In genomic region chr2:33465966-33466365, GRCm38 (mm10) we compare ENCODE assay signal across 8 mouse cellular contexts. TPM values are rescaled to one million over a fixed set of nuclear protein-coding genes. Genes with fewer than 3 reads are reported as not detected.
DNase-seq lines count a peak whose midpoint lies in the region; ATAC-seq and TF ChIP-seq lines count a peak whose summit lies in the region.

No protein-coding gene starts in this region.

- ATAC-seq in intestine, postnatal 0 days = no peak
- ATAC-seq in intestine, embryonic 16.5 days = no peak

- no peak overlapping the region for H3K9ac ChIP-seq in intestine, postnatal 0 days (ENCODE audit: low read depth, low read length)
- H3K9ac ChIP-seq in intestine, embryonic 16.5 days (ENCODE audit: low read depth, low read length) = no peak overlapping the region

- peaks cover 15% of the 10 kb centered on the region for H3K36me3 ChIP-seq in intestine, postnatal 0 days (ENCODE audit: control insufficient read depth, insufficient read depth)
- H3K36me3 ChIP-seq in intestine, embryonic 16.5 days (ENCODE audit: control insufficient read depth, insufficient read depth, low read length) = peaks cover 4% of the 10 kb centered on the region; the same call in 1 of the 2 replicates

- H3K4me1 ChIP-seq in intestine, postnatal 0 days (replicated peaks; ENCODE audit: control insufficient read depth, insufficient read depth, low read length) = peaks cover 3% of the 10 kb centered on the region; the same call in 1 of the 2 replicates
- H3K4me1 ChIP-seq in intestine, embryonic 16.5 days (ENCODE audit: control insufficient read depth, insufficient read depth, low read length) = peaks cover 20% of the 10 kb centered on the region

- DNase-seq in 416B (ENCODE audit: low read depth) = peak; percentile 73
- DNase-seq in NIH3T3 (ENCODE audit: low read depth) = peak; percentile 51
- DNase-seq in heart, postnatal 4 days = peak; percentile 55
- DNase-seq in urinary bladder, adult 18-20 months (ENCODE audit: low spot score in 2 of 2) = no peak
- no peak for DNase-seq in T-cell, adult 2 months (ENCODE audit: low spot score)
- no peak for DNase-seq in spleen, adult 18-20 months

- H3K4me2 ChIP-seq in intestine, postnatal 0 days (replicated peaks; ENCODE audit: low read depth) = peak overlapping the region; percentile 84; the same call in 1 of the 2 replicates
- no peak overlapping the region for H3K4me2 ChIP-seq in intestine, embryonic 16.5 days (ENCODE audit: low read depth, low read length)

- no peak overlapping the region for H3K4me3 ChIP-seq in intestine, postnatal 0 days (ENCODE audit: low read depth, low read length)
- no peak overlapping the region for H3K4me3 ChIP-seq in intestine, embryonic 16.5 days (ENCODE audit: low read length)

- WGBS in intestine, postnatal 0 days = 55% methylated on average over 4 of the region's 4 CpGs
- 60% methylated on average over 4 of the region's 4 CpGs for WGBS in intestine, embryonic 16.5 days

- H3K9me3 ChIP-seq in intestine, postnatal 0 days (ENCODE audit: control insufficient read depth) = no peaks in the 10 kb centered on the region
- no peaks in the 10 kb centered on the region for H3K9me3 ChIP-seq in intestine, embryonic 16.5 days (ENCODE audit: control insufficient read depth, low read length)

- H3K27me3 ChIP-seq in intestine, postnatal 0 days (replicated peaks; ENCODE audit: control insufficient read depth, insufficient read depth, low read length) = no peaks in the 10 kb centered on the region
- H3K27me3 ChIP-seq in intestine, embryonic 16.5 days (replicated peaks; ENCODE audit: control insufficient read depth, insufficient read depth, low read length) = no peaks in the 10 kb centered on the region

- H3K27ac ChIP-seq in intestine, postnatal 0 days (ENCODE audit: low read depth, low read length) = no peak overlapping the region
- H3K27ac ChIP-seq in intestine, embryonic 16.5 days (ENCODE audit: low read length) = no peak overlapping the region

- no peak for TF ChIP-seq CTCF in intestine, postnatal 0 days (IDR thresholded peaks at IDR 0.05; ENCODE audit: low read depth)

RNA-seq across cellular contexts. Expression of gene Zbtb43, which starts 2.4 kb away (rescaled TPM):
- polyA plus RNA-seq in intestine, postnatal 0 days (2015; fragmentation: Nextera tagmentation; extraction: Ambion mirVana) = 9.3 and 9.7 TPM in 2 replicates
- polyA plus RNA-seq in intestine, embryonic 16.5 days (2015; fragmentation: Nextera tagmentation; extraction: Ambion mirVana) = 10.8 and 13.5 TPM in 2 replicates
- total RNA-seq in heart, postnatal 4 days (2021) = 10 to 100 TPM; 19.8 to 22.2 TPM

RNA-seq across cellular contexts. Expression of gene Zbtb34, which starts 34.8 kb away (rescaled TPM):
- polyA plus RNA-seq in intestine, postnatal 0 days (2015; fragmentation: Nextera tagmentation; extraction: Ambion mirVana) = 1.5 and 2.1 TPM in 2 replicates
- polyA plus RNA-seq in intestine, embryonic 16.5 days (2015; fragmentation: Nextera tagmentation; extraction: Ambion mirVana) = 2.8 and 3.9 TPM in 2 replicates
- total RNA-seq in heart, postnatal 4 days (2021) = 10 to 100 TPM; 22.1 to 27.5 TPM

Comparison
In these comparisons a context has a peak if more than half of its experiments do, and no peak if none do; other contexts are left out.
1. DNase-seq: peak in 416B (single experiment), NIH3T3 (single experiment) and heart, postnatal 4 days (single experiment); none in urinary bladder, adult 18-20 months (0 of 2), T-cell, adult 2 months (single experiment) and spleen, adult 18-20 months (0 of 2).